Mouse (Mus musculus) kidney, postnatal 0 days (tissue): ENCODE data around the gene Inpp4a. TPM values are rescaled to one million over a fixed set of nuclear protein-coding genes. Genes with fewer than 3 reads are reported as not detected.

Experiments used
- ATAC-seq: fragments of 200-750 bp; cut with Nextera tagmentation; replicated peaks from 2 replicates; pipeline ENCODE4 v1.8.0; 2017; ENCODE audit warnings: low read depth, moderate number of reproducible peaks, moderate TSS enrichment, moderate library complexity; ENCODE audit not compliant: low FRiP score
- DNase-seq: peaks from one replicate; pipeline ENCODE4 v3.0.0-alpha.2; 2016; ENCODE audit warnings: low spot score
- H3K27ac ChIP-seq: fragments of 300-500 bp; sonication (generic); 2 replicates; pipeline ENCODE4 v1.5.1; 2014; ENCODE audit warnings: mild to moderate bottlenecking
- H3K27me3 ChIP-seq: fragments of 300-500 bp; sonication (generic); 2 replicates; pipeline ENCODE4 v1.6.1; 2014; ENCODE audit warnings: low read length, mixed read lengths; ENCODE audit not compliant: insufficient read depth
- H3K36me3 ChIP-seq: fragments of 300-500 bp; sonication (generic); 2 replicates; pipeline ENCODE4 v1.6.1; 2014; ENCODE audit warnings: low read length, mixed read lengths; ENCODE audit not compliant: insufficient read depth
- H3K4me1 ChIP-seq: fragments of 300-500 bp; sonication (generic); replicated peaks from 2 replicates; pipeline ENCODE4 v1.6.1; 2014; ENCODE audit warnings: antibody characterized with exemption, low read length, mixed read lengths; ENCODE audit not compliant: insufficient read depth
- H3K4me2 ChIP-seq: fragments of 300-500 bp; sonication (generic); 2 replicates; pipeline ENCODE4 v1.6.1; 2014; ENCODE audit warnings: mild to moderate bottlenecking, low read length, moderate library complexity, mixed read lengths
- H3K4me3 ChIP-seq: fragments of 300-500 bp; sonication (generic); replicated peaks from 2 replicates; pipeline ENCODE4 v1.5.1; 2014; ENCODE audit warnings: low read depth, low read length
- H3K9ac ChIP-seq: fragments of 300-500 bp; sonication (generic); 2 replicates; pipeline ENCODE4 v1.6.1; 2014; ENCODE audit warnings: low read depth, low read length
- H3K9me3 ChIP-seq: fragments of 300-500 bp; sonication (generic); replicated peaks from 2 replicates; pipeline ENCODE4 v1.6.1; 2016; ENCODE audit warnings: low read length, inconsistent platforms, mixed read lengths
- CTCF ChIP-seq: IDR thresholded peaks from 2 replicates; pipeline ENCODE4 v1.5.1; 2016; ENCODE audit warnings: antibody characterized with exemption, low read depth, mild to moderate bottlenecking, moderate library complexity
- WGBS: fragments of 180-500 bp; shearing (Covaris S2); extraction: QIAGEN DNeasy Blood & Tissue Kit; methylation state at CpG from one replicate; pipeline ENCODE4 v1.1.7; 2014; 5-methylcytosine and 5-hydroxymethylcytosine counted together
- polyA plus RNA-seq: library from polyadenylated mRNA; unstranded; fragments of >200 nt; fragmentation: Nextera tagmentation; extraction: Ambion mirVana; gene quantifications from 2 replicates; pipeline ENCODE4 v1.2.1, GENCODE M21; 2015

Inpp4a gene
- polyA plus RNA-seq, 1 experiment from 2014 or later, result 13.6 TPM

DNA sequence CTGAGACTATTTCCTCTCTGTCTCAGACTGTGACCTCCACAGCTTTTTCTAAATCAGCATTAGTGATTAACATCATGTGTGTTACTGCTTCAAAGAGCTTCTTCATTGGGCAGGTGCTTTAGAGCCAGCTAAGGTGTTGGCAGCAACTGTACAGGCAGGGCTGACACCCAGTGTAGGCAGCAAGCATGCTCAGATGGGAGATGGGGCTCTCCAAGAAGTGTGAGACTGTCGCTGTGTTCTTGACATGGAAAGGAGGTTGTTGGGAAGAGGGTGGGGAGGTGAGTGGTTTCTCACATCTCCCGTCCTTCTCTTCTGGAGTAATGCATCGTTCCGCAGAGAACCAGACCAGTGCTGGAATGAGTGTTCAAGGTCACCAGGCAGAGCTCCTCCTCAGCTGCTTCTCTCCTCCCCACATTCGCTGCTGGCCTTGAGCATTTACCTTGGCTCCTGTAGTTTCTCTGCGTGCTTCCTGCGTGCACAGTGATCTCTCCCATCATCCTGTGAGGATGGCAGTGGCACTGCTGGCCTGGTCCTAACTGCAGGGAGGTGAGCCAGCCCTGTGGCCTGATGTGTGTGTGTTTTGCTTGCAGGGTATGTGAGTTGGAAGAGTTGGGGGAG is 69.2 kb downstream of the Inpp4a start:
- H3K4me1 ChIP-seq, result no peaks in the 10 kb centered on the region
- H3K27me3 ChIP-seq, result no peaks in the 10 kb centered on the region
- no peak overlapping the region for H3K4me2 ChIP-seq
- DNase-seq (no peak), ATAC-seq (no peak)
- no peak overlapping the region for H3K4me3 ChIP-seq
- H3K36me3 ChIP-seq, result peaks cover 7% of the 10 kb centered on the region; the same call in 1 of the 2 replicates
- TF ChIP-seq CTCF, result no peak
- WGBS, result 59% methylated on average over 7 of the region's 7 CpGs
- H3K9ac ChIP-seq, result no peak overlapping the region
- H3K9me3 ChIP-seq, result no peaks in the 10 kb centered on the region
- H3K27ac ChIP-seq, result no peak overlapping the region

DNA sequence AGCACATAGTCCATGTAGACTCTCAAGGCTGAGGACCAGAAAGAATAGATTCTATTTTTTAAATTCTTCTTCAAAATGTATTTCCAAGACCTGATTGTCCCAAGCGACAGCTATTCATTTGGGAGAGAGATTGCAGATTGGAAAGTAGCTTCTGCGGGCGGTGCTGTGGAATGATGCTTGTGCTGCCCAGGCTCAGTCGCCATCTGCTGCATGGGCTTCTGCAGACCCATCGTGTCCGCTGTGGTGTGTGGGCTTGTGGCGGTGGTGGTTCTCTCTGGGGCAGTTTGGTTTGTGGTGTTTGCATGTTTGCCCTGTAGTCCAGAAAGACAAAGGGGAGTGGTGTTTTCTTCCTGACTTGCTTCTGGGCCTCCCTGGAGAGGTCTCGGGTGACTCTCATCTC is 76.5 kb downstream of the Inpp4a start:
- no peak for DNase-seq
- no peaks in the 10 kb centered on the region for H3K27me3 ChIP-seq
- no peak overlapping the region for H3K9ac ChIP-seq
- no peak overlapping the region for H3K4me3 ChIP-seq
- H3K4me2 ChIP-seq, result no peak overlapping the region
- H3K27ac ChIP-seq, result no peak overlapping the region
- H3K9me3 ChIP-seq, result no peaks in the 10 kb centered on the region
- no peaks in the 10 kb centered on the region for H3K4me1 ChIP-seq
- ATAC-seq, result no peak
- H3K36me3 ChIP-seq, result peaks cover 9% of the 10 kb centered on the region; the same call in 1 of the 2 replicates
- WGBS, result 93% methylated on average over 8 of the region's 8 CpGs
- no peak for TF ChIP-seq CTCF

DNA sequence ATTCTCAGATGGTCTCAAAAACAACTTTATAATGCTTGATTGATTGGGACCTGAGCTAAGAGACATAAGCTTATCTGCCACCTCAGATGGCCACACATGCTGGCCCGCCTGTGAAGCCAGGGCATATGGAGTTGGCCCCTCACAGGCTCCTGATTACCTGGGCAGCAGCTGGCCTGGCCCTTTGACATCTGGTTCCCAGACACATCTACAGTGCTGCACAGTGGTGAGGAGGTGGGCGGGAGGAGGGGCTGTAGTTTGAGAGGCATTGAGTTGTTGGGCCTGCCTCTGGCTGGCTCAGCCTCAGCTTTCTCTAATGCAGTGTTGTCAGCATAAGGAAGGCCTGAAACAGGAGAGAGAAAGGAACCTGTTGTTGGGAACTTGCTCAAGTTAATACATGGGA is 77.1 kb downstream of the Inpp4a start:
- no peak for TF ChIP-seq CTCF
- 93% methylated on average over 2 of the region's 2 CpGs for WGBS
- no peak overlapping the region for H3K9ac ChIP-seq
- H3K4me3 ChIP-seq, result no peak overlapping the region
- H3K27me3 ChIP-seq, result no peaks in the 10 kb centered on the region
- H3K9me3 ChIP-seq, result no peaks in the 10 kb centered on the region
- peaks cover 9% of the 10 kb centered on the region for H3K36me3 ChIP-seq
- H3K27ac ChIP-seq, result no peak overlapping the region
- no peak for DNase-seq
- ATAC-seq, result no peak
- H3K4me1 ChIP-seq, result no peaks in the 10 kb centered on the region
- no peak overlapping the region for H3K4me2 ChIP-seq

DNA sequence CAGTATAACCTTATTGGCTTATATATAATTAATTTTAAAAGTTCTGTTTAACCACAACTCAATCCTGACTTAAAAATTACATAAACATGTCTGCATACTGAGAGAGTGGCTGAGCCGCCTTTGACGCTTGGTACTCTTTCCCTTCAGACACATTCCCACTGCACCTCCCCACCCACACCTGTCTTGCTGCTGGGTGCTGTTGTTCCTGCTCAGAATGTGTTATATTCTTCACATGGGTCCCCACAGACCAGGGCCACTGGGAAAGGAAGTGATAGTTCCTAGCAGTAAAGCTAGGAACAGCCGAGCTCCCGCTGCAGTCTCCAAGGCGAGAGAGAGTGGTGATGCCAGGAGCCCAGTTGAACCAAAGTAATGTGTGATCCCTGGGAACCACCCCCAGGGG is 78.4 kb downstream of the Inpp4a start:
- no peak overlapping the region for H3K27ac ChIP-seq
- H3K4me2 ChIP-seq, result no peak overlapping the region
- H3K9ac ChIP-seq, result no peak overlapping the region
- no peaks in the 10 kb centered on the region for H3K4me1 ChIP-seq
- ATAC-seq (no peak), DNase-seq (no peak)
- H3K4me3 ChIP-seq, result no peak overlapping the region
- H3K9me3 ChIP-seq, result no peaks in the 10 kb centered on the region
- peaks cover 9% of the 10 kb centered on the region for H3K36me3 ChIP-seq
- WGBS, result 88% methylated on average over 5 of the region's 5 CpGs
- no peaks in the 10 kb centered on the region for H3K27me3 ChIP-seq
- no peak for TF ChIP-seq CTCF

DNA sequence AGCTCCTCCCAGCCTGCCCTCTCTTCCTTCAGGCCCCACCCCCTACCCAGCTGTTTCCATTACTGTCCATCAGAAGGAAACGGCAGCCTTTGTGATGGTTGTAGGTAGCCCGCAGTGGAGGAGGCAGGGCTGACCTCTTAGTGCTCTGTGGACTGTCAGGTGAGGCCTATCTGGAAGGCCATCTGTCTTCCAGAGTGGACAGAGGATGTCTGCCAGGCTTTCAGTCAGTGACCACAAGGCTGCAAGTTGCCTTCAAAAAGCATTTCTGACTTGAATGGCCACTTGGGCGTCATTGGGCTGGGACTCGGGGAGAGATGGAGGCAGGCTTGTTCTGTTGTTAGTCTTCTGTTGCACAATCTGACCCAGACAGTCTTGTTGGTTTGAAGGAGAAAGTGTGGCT is 79.9 kb downstream of the Inpp4a start:
- DNase-seq, result no peak
- Histone ChIP-seq H3K4me3 (no peak overlapping the region), H3K27me3 (no peaks in the 10 kb centered on the region), H3K9me3 (no peaks in the 10 kb centered on the region), H3K4me2 (no peak overlapping the region), H3K36me3 (peaks cover 9% of the 10 kb centered on the region), H3K4me1 (no peaks in the 10 kb centered on the region), H3K9ac (no peak overlapping the region), H3K27ac (no peak overlapping the region)
- 60% methylated on average over 4 of the region's 4 CpGs for WGBS
- ATAC-seq, result no peak
- no peak for TF ChIP-seq CTCF

DNA sequence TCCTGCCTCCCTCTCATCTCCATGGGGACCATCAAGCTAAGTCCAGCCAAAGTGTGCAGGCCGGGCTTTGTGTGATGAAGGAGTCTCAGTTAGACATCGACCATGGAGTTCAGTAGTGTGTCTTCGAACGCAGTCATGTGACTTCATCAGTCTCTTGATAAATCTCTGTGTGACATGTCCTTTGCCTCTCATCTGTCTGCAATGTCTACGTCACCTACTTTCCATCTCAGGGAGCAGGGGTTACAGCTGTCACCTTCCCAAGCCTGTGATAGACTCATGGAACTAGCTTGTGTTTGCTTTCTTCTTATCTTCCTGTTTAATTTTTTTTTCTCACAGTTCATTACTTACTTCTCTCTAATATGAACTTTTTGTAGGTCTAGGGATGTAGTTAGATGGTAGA is 81.2 kb downstream of the Inpp4a start:
- ATAC-seq, result no peak
- Histone ChIP-seq H3K27me3 (no peaks in the 10 kb centered on the region), H3K9ac (no peak overlapping the region), H3K9me3 (no peaks in the 10 kb centered on the region), H3K4me2 (no peak overlapping the region), H3K36me3 (peaks cover 9% of the 10 kb centered on the region), H3K4me3 (no peak overlapping the region), H3K27ac (no peak overlapping the region), H3K4me1 (no peaks in the 10 kb centered on the region)
- WGBS, result 88% methylated on average over 5 of the region's 5 CpGs
- no peak for TF ChIP-seq CTCF
- DNase-seq, result no peak

DNA sequence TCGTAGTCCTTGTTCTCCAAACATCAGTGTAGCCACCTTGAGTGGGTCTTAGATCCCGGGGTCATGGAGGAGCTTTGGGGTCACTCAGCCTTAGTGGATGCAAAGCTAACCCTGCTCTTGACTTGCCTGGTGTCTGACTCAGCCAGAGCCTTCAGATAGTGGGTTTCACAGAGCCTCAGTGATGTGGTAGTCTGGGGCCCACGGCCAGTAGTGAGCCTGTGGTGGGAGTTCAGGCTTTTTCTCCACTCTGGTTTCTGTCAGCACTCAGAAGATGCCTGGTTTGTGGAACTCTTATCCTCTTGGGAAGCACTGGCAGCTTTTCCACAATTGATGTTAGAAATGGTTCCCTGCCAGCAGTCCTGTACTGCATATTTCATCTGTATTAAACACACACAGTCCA is 84.6 kb downstream of the Inpp4a start:
- H3K9me3 ChIP-seq, result no peaks in the 10 kb centered on the region
- no peak for TF ChIP-seq CTCF
- DNase-seq (no peak), ATAC-seq (no peak)
- no peak overlapping the region for H3K4me3 ChIP-seq
- H3K4me1 ChIP-seq, result no peaks in the 10 kb centered on the region
- WGBS, result 79% methylated on average over 3 of the region's 3 CpGs
- no peaks in the 10 kb centered on the region for H3K27me3 ChIP-seq
- H3K27ac ChIP-seq, result no peak overlapping the region
- no peak overlapping the region for H3K9ac ChIP-seq
- no peak overlapping the region for H3K4me2 ChIP-seq
- H3K36me3 ChIP-seq, result peaks cover 9% of the 10 kb centered on the region
